In genomic region chr7:79591812-79592731, GRCm38 (mm10) we compare ENCODE assay signal across 8 mouse cellular contexts. TPM values are rescaled to one million over a fixed set of nuclear protein-coding genes. Genes with fewer than 3 reads are reported as not detected.
DNase-seq lines count a peak whose midpoint lies in the region; ATAC-seq lines count a peak whose summit lies in the region.

No protein-coding gene starts in this region.

- H3K9ac ChIP-seq in midbrain, embryonic 12.5 days (replicated peaks), result peak overlapping the region; percentile 43

- peaks cover 45% of the 10 kb centered on the region for H3K4me1 ChIP-seq in hindbrain, embryonic 10.5 days (replicated peaks)
- peaks cover 57% of the 10 kb centered on the region for H3K4me1 ChIP-seq in midbrain, embryonic 12.5 days

- H3K27ac ChIP-seq in hindbrain, embryonic 10.5 days, result peak overlapping the region; percentile 75
- H3K27ac ChIP-seq in midbrain, embryonic 12.5 days (replicated peaks), result peak overlapping the region; percentile 77

- peaks cover 11% of the 10 kb centered on the region for H3K9me3 ChIP-seq in hindbrain, embryonic 10.5 days
- H3K9me3 ChIP-seq in midbrain, embryonic 12.5 days, result peaks cover 6% of the 10 kb centered on the region

- no peaks in the 10 kb centered on the region for H3K36me3 ChIP-seq in hindbrain, embryonic 10.5 days
- H3K36me3 ChIP-seq in midbrain, embryonic 12.5 days, result no peaks in the 10 kb centered on the region

- WGBS in hindbrain, embryonic 10.5 days, result 1% methylated on average over 42 of the region's 42 CpGs
- 2% methylated on average over 42 of the region's 42 CpGs for WGBS in midbrain, embryonic 12.5 days

- H3K4me2 ChIP-seq in midbrain, embryonic 12.5 days (replicated peaks), result peak overlapping the region; percentile 79

- DNase-seq in kidney, adult 18-20 months, result peak; percentile 26
- DNase-seq in kidney, adult 8-10 months, result no peak
- peak; percentile 45 to 69 for DNase-seq in cerebellum, postnatal 25 days
- DNase-seq in hindbrain, embryonic 10.5 days (ENCODE audit: low spot score), result peak; percentile 45
- peak; percentile 78 for DNase-seq in left cerebral cortex, adult 11 months (ENCODE audit: low spot score)
- DNase-seq in testis, postnatal 10 days (ENCODE audit: low spot score), result peak; percentile 60

- peak; percentile 45 for ATAC-seq in midbrain, embryonic 12.5 days (ENCODE audit: low FRiP score, low read depth)
- ATAC-seq in erythroid progenitor cell, adult 5-6 weeks (replicated peaks; ENCODE audit: low FRiP score, poor library complexity, severe bottlenecking), result no peak

- peak overlapping the region; percentile 52 for H3K4me3 ChIP-seq in hindbrain, embryonic 10.5 days
- peak overlapping the region; percentile 43 for H3K4me3 ChIP-seq in midbrain, embryonic 12.5 days

- peaks cover 98% of the 10 kb centered on the region for H3K27me3 ChIP-seq in hindbrain, embryonic 10.5 days (ENCODE audit: insufficient read depth, poor library complexity, severe bottlenecking)
- peaks cover 91% of the 10 kb centered on the region for H3K27me3 ChIP-seq in midbrain, embryonic 12.5 days

RNA-seq across cellular contexts. Expression of gene Rhcg, which starts 25.4 kb away (rescaled TPM):
- 0.12 and 0.67 TPM in 2 replicates for polyA plus RNA-seq in hindbrain, embryonic 10.5 days (2016; fragmentation: Nextera tagmentation; extraction: Ambion mirVana)
- polyA plus RNA-seq in midbrain, embryonic 12.5 days (2016; fragmentation: Nextera tagmentation; extraction: Ambion mirVana), result 1.5 and 2.2 TPM in 2 replicates
- total RNA-seq in erythroid progenitor cell, adult 5-6 weeks (2015; ENCODE audit: low replicate concordance), result not detected in 2 replicates
- total RNA-seq in erythroid progenitor cell, adult 5-6 weeks (2017; ENCODE audit: low replicate concordance), result not detected in 2 replicates

Comparison
In these comparisons a context has a peak if more than half of its experiments do, and no peak if none do; other contexts are left out.
1. DNase-seq: peak in kidney, adult 18-20 months (single experiment), cerebellum, postnatal 25 days (2 of 2), hindbrain, embryonic 10.5 days (single experiment), left cerebral cortex, adult 11 months (single experiment) and testis, postnatal 10 days (single experiment); none in kidney, adult 8-10 months (0 of 2).